Mouse (Mus musculus): ENCODE results near the gene Irf1. TPM values are rescaled to one million over a fixed set of nuclear protein-coding genes. Genes with fewer than 3 reads are reported as not detected.

The Irf1 gene
- total and polyA plus RNA-seq, 2 experiments from 2014 or later, result 3.2 to 3.7 TPM

DNA sequence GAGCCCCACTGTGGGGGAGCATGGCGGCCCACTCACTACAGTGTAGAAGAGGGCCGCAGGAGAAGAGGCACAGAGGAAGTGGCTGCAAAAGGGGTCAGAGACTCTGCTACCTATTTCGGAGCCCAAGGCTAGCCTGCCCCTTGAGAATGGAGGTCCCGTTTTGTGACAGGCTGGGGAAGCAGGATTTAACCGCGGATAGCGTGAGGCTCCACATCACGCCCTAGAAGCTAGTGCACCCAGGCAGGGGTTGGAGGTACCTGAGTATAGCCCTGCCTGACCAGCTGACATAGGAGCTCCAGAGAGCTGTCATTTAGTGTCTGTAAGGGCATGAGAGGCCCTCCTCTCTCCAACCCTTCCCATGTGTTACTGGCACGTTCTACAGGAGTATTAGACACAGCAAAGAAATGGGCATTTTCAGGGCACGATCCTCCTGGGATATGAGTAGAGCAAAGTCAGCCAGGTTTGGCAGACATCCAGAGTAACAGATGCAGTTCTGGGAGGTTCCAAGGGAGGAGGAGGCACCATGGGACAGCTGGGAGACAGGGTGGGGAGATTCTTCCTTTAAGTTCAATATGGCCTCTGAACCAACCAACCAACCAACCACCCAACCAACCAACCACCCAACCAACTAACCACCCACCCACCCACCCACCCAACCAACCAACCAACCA lies 28.4 kb downstream of the Irf1 start:
- Histone ChIP-seq H3K9ac (no peak overlapping the region), H3K4me3 (ENCODE audit: low read depth, low read length) (no peak overlapping the region), H3K4me2 (ENCODE audit: low read depth) (no peak overlapping the region), H3K4me1 (ENCODE audit: insufficient read depth) (no peaks in the 10 kb centered on the region), H3K27me3 (ENCODE audit: insufficient read depth, low read length) (no peaks in the 10 kb centered on the region), H3K36me3 (ENCODE audit: insufficient read depth) (no peaks in the 10 kb centered on the region), H3K27ac (ENCODE audit: low read depth, low read length) (no peak overlapping the region), H3K9me3 (ENCODE audit: low read length) (no peaks in the 10 kb centered on the region)
- no peak for TF ChIP-seq CTCF (IDR thresholded peaks at IDR 0.05; ENCODE audit: low read depth)
- DNase-seq (no peak), ATAC-seq (no peak)
- WGBS, result 92% methylated on average over 10 of the region's 10 CpGs

DNA sequence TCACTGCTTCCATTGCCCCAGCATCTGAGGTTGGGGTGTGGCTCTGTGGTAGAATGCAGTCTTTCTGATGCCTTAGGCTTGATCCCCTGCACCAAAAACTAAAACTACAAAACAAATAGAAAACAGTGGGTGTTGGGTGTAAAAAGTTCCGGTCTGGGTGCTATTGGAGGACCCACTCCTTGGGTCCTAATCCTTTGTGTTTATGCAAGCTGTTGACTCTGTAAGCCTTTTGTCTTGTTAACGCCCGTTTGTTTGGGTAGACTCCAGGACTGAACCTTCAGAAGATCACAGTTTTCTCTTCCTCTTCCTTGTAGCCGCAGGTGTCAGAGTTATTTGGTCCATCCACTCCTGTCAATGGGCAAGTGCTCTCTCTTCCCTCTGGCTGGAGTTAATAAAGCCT lies 30.2 kb downstream of the Irf1 start:
- H3K27ac ChIP-seq (ENCODE audit: low read depth, low read length), result no peak overlapping the region
- no peaks in the 10 kb centered on the region for H3K36me3 ChIP-seq (ENCODE audit: insufficient read depth)
- no peaks in the 10 kb centered on the region for H3K4me1 ChIP-seq (ENCODE audit: insufficient read depth)
- ATAC-seq, result no peak
- 67% methylated on average over 4 of the region's 4 CpGs for WGBS
- no peak for DNase-seq
- H3K4me3 ChIP-seq (ENCODE audit: low read depth, low read length), result no peak overlapping the region
- H3K9ac ChIP-seq, result no peak overlapping the region
- H3K4me2 ChIP-seq (ENCODE audit: low read depth), result no peak overlapping the region
- no peaks in the 10 kb centered on the region for H3K9me3 ChIP-seq (ENCODE audit: low read length)
- no peaks in the 10 kb centered on the region for H3K27me3 ChIP-seq (ENCODE audit: insufficient read depth, low read length)
- TF ChIP-seq CTCF (IDR thresholded peaks at IDR 0.05; ENCODE audit: low read depth), result no peak

DNA sequence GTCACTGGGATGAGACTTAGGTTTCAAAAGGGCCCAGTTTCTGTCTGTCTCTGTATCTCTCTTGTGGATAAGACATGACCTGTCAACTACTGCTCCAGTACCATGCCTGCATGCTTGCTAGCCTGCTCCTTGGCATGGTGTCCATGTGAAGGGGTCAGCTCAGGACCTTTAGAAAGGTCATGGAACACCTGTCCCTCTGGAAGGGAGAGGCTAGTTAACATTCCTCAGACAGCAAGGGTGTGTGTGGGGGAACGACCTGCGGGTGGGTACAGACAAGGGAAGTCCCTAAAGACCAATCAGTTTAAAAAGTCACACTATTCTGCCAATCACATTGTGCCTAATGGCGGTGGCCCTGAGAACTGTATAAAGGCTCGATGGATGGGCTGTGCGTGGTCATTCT lies 31.2 kb downstream of the Irf1 start:
- 94% methylated on average over 5 of the region's 5 CpGs for WGBS
- Histone ChIP-seq H3K27ac (ENCODE audit: low read depth, low read length) (no peak overlapping the region), H3K9me3 (ENCODE audit: low read length) (no peaks in the 10 kb centered on the region), H3K36me3 (ENCODE audit: insufficient read depth) (no peaks in the 10 kb centered on the region), H3K27me3 (ENCODE audit: insufficient read depth, low read length) (no peaks in the 10 kb centered on the region), H3K9ac (no peak overlapping the region), H3K4me1 (ENCODE audit: insufficient read depth) (no peaks in the 10 kb centered on the region), H3K4me3 (ENCODE audit: low read depth, low read length) (no peak overlapping the region), H3K4me2 (ENCODE audit: low read depth) (no peak overlapping the region)
- ATAC-seq (no peak), DNase-seq (no peak)
- TF ChIP-seq CTCF (IDR thresholded peaks at IDR 0.05; ENCODE audit: low read depth), result no peak

DNA sequence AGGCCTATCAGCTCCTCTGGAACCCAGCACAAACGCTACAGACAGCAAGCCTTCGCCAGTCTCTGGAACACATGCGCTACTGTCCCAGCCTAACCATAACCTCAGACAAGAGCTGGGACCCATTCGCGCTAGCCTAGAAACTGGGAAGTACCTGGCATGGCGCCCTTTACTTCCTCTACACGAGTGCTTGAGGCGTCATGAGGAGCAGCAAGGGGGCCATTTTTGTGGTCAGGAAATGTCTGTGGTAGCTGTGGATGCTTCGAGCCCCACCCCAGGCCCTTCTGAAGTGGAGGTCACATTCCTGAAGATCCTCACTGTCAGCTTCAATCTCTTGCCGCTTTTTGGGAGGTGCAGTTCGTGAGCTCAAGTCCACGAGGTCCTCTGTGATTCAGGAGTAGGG lies 33.3 kb downstream of the Irf1 start:
- Histone ChIP-seq H3K36me3 (ENCODE audit: insufficient read depth) (no peaks in the 10 kb centered on the region), H3K27ac (ENCODE audit: low read depth, low read length) (no peak overlapping the region), H3K27me3 (ENCODE audit: insufficient read depth, low read length) (no peaks in the 10 kb centered on the region), H3K9me3 (ENCODE audit: low read length) (no peaks in the 10 kb centered on the region), H3K4me3 (ENCODE audit: low read depth, low read length) (no peak overlapping the region), H3K4me2 (ENCODE audit: low read depth) (no peak overlapping the region), H3K4me1 (ENCODE audit: insufficient read depth) (no peaks in the 10 kb centered on the region), H3K9ac (no peak overlapping the region)
- WGBS, result 90% methylated on average over 12 of the region's 12 CpGs
- ATAC-seq, result no peak
- no peak for TF ChIP-seq CTCF (IDR thresholded peaks at IDR 0.05; ENCODE audit: low read depth)
- DNase-seq, result no peak

DNA sequence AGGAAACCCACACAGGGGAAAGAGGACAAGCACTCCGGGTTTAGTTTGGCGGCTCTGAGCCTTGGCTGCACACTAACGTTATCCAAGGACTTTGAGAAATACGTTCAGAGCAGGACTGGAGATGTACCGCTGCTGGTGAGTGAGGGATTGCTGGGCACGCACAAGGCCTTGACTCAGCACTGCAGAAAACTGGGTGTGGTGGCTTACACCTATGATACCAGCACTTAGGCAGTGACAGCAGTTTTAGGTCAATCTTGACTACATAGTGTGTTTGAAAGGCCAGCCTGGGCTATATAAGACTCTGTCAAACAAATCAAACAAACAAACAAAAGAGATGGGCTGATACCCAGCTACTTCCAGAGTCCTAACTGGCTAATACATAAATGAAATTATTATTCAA lies 33.7 kb downstream of the Irf1 start:
- 87% methylated on average over 6 of the region's 6 CpGs for WGBS
- H3K9me3 ChIP-seq (ENCODE audit: low read length), result no peaks in the 10 kb centered on the region
- TF ChIP-seq CTCF (IDR thresholded peaks at IDR 0.05; ENCODE audit: low read depth), result no peak
- DNase-seq, result no peak
- no peak overlapping the region for H3K9ac ChIP-seq
- no peaks in the 10 kb centered on the region for H3K4me1 ChIP-seq (ENCODE audit: insufficient read depth)
- no peaks in the 10 kb centered on the region for H3K36me3 ChIP-seq (ENCODE audit: insufficient read depth)
- H3K27ac ChIP-seq (ENCODE audit: low read depth, low read length), result no peak overlapping the region
- no peaks in the 10 kb centered on the region for H3K27me3 ChIP-seq (ENCODE audit: insufficient read depth, low read length)
- H3K4me3 ChIP-seq (ENCODE audit: low read depth, low read length), result no peak overlapping the region
- no peak for ATAC-seq
- no peak overlapping the region for H3K4me2 ChIP-seq (ENCODE audit: low read depth)

DNA sequence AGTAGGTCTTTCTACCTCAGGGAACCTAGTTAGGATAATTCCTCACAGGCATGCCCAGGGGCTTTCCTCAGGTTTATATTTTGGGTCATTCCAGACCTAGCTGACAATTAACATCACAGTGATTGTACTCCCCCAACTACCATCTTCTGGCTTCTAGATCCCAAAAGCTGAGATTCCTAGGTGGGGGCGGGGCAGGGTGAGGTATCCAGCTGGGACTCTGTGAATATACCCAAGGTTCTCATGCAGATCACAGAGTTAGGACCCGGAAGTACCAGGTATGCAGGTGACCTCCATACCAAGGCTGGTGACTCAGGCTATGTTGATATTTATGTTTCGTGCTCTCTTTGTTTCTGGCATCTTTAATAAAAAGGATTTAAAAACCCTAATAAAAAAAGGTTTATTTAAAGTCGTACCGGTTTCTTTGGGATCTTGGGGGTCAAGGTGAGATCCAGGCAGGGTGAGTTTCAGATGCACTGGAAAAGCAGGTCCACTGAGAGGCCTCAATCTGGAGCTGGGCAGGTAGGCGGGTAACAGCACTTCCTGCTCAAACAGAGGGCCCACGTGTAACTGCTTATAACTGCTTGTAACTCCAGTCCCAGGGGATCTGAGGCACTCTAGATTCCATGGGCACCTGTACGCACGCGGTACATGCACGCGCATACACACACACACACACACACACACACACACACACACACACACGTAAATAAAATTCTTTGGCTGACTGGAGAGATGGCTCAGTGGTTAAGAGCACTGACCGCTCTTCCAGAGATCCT lies 34.9 kb downstream of the Irf1 start:
- TF ChIP-seq CTCF (IDR thresholded peaks at IDR 0.05; ENCODE audit: low read depth), result no peak
- ATAC-seq (no peak), DNase-seq (no peak)
- H3K9ac ChIP-seq, result no peak overlapping the region
- H3K36me3 ChIP-seq (ENCODE audit: insufficient read depth), result no peaks in the 10 kb centered on the region
- no peak overlapping the region for H3K4me3 ChIP-seq (ENCODE audit: low read depth, low read length)
- H3K27me3 ChIP-seq (ENCODE audit: insufficient read depth, low read length), result no peaks in the 10 kb centered on the region
- no peak overlapping the region for H3K4me2 ChIP-seq (ENCODE audit: low read depth)
- 89% methylated on average over 14 of the region's 14 CpGs for WGBS
- no peaks in the 10 kb centered on the region for H3K9me3 ChIP-seq (ENCODE audit: low read length)
- H3K4me1 ChIP-seq (ENCODE audit: insufficient read depth), result no peaks in the 10 kb centered on the region
- no peak overlapping the region for H3K27ac ChIP-seq (ENCODE audit: low read depth, low read length)

DNA sequence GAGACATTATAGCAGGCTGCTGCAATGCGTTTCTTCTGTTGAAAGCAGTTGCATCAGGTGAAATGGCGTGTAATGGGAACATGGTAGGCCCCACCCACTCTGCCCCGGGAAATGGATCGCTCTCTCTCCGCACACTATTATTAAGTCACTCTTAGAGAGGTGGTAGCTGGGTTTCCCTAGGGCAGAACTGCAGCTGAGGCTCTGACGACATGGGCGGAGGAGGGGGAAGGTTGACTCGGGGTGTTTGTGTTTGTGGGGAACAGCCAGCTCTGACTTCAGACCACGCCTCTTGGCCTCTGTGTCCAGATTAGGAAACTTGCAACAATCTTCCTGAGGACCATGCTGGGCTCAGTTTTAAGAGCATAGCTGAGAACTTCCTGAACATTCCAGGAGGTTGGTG lies 36.0 kb downstream of the Irf1 start:
- DNase-seq (no peak), ATAC-seq (no peak)
- Histone ChIP-seq H3K27me3 (ENCODE audit: insufficient read depth, low read length) (no peaks in the 10 kb centered on the region), H3K36me3 (ENCODE audit: insufficient read depth) (no peaks in the 10 kb centered on the region), H3K4me2 (ENCODE audit: low read depth) (no peak overlapping the region), H3K9ac (no peak overlapping the region), H3K27ac (ENCODE audit: low read depth, low read length) (no peak overlapping the region), H3K9me3 (ENCODE audit: low read length) (no peaks in the 10 kb centered on the region), H3K4me3 (ENCODE audit: low read depth, low read length) (no peak overlapping the region), H3K4me1 (ENCODE audit: insufficient read depth) (no peaks in the 10 kb centered on the region)
- TF ChIP-seq CTCF (IDR thresholded peaks at IDR 0.05; ENCODE audit: low read depth), result no peak
- WGBS, result 80% methylated on average over 9 of the region's 9 CpGs

All from forebrain, postnatal 0 days (tissue).